Mouse (Mus musculus) liver, embryonic 14.5 days (tissue): ENCODE measurements around the gene Nr3c2.

ENCODE experiments used
- CTCF ChIP-seq: IDR thresholded peaks from 2 replicates; pipeline ENCODE4 v1.5.1; 2016; ENCODE audit warnings: antibody characterized with exemption, low read depth, control low read depth
- EP300 ChIP-seq: IDR thresholded peaks from 2 replicates; pipeline ENCODE4 v1.6.1; 2016; ENCODE audit warnings: antibody characterized with exemption, low read depth

DNA sequence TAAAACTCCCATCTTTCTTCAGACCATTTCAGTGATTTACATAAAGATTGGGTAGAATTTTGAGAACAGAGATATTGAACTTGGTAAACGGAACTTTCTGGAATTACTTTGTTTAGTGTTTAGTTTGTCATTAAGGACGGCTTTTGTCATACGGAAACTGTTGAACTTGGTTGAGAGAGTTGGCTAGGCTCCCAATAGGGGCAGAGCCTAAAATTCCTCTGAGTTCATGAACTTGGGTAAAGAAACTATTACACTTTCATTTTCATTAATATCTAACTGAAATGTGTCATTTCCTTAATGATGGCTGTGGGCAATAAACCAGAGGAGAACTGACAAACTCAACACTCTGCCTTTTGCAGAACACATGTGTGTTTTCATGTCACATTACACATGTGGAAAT is 88.6 kb downstream of the Nr3c2 start:
- TF ChIP-seq CTCF (no peak), EP300 (no peak)
